ENCODE assay signal across 29 mouse cellular contexts in the genomic region with DNA sequence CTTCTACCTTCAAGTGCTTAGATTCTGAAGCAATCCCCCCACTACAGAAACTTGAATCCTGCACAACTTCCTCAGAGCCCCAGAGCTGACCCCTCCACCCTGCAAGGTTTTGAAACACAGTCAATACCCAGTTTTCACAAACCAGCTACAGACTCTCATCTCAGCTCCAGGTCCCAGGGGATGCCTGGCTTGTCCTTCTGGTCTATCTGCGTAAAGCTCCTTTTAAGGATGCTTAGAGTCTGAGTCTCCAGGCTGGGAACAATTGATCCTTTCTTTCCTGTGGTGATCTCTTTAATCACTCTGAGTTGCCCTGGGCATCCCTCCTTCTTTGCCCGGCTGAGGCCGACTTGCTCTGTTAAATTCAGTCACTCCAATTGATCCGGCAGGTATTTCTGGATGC.
DNase-seq lines count a peak whose midpoint lies in the region; ATAC-seq and TF ChIP-seq lines count a peak whose summit lies in the region.
"Had no signal": no experiment of that assay in that cellular context is flagged by ENCODE, and none has a peak within 500 bp of the region (broad histone marks: within the 10 kb centered on the region; RNA-seq: fewer than 3 reads in every experiment).

No protein-coding gene starts in this region.

- TF ChIP-seq POLR2A in brain, embryonic 14.5 days (IDR thresholded peaks at IDR 0.05; ENCODE audit: borderline replicate concordance, extremely low read depth, insufficient read depth, insufficient read length, poor library complexity, severe bottlenecking): no peak

- H3K27ac ChIP-seq in embryonic facial prominence, embryonic 10.5 days (replicated peaks): peak overlapping the region; percentile 26; the same call in 1 of the 2 replicates
- H3K27ac ChIP-seq: embryonic facial prominence, embryonic 12.5 days; gastrocnemius, adult 2 months; heart, embryonic 13.5 days; hindbrain, embryonic 10.5 days; intestine, embryonic 15.5 days; liver, embryonic 14.5 days; midbrain, embryonic 12.5 days; stomach, postnatal 0 days had no signal

- no peak for ATAC-seq in megakaryocyte progenitor cell, adult 5-6 weeks (replicated peaks; ENCODE audit: poor library complexity)
- ATAC-seq: activated CD4-positive, CD25-positive, alpha-beta regulatory T cell, adult 4 months; forebrain, embryonic 16.5 days; hindbrain, embryonic 16.5 days; intestine, embryonic 15.5 days had no signal

- WGBS in embryonic facial prominence, embryonic 10.5 days: 8% methylated on average over 4 of the region's 4 CpGs

- no peaks in the 10 kb centered on the region for H3K36me3 ChIP-seq in embryonic facial prominence, embryonic 10.5 days (replicated peaks)
- H3K36me3 ChIP-seq: embryonic facial prominence, embryonic 12.5 days; heart, embryonic 13.5 days; hindbrain, embryonic 10.5 days; intestine, embryonic 15.5 days; midbrain, embryonic 12.5 days had no signal

- intact Hi-C loops in left cerebral cortex, postnatal 4 days (cut with DNase I): no loop called here

- H3K27me3 ChIP-seq in embryonic facial prominence, embryonic 10.5 days (replicated peaks; ENCODE audit: low read depth, poor library complexity, severe bottlenecking): peaks cover 42% of the 10 kb centered on the region
- H3K27me3 ChIP-seq: intestine, embryonic 15.5 days had no signal

- no peak for TF ChIP-seq CTCF in brain, embryonic 14.5 days (IDR thresholded peaks at IDR 0.05; ENCODE audit: borderline replicate concordance, extremely low read depth, insufficient read depth, insufficient read length)

- no peaks in the 10 kb centered on the region for H3K9me3 ChIP-seq in embryonic facial prominence, embryonic 10.5 days
- H3K9me3 ChIP-seq: embryonic facial prominence, embryonic 12.5 days; heart, embryonic 13.5 days; hindbrain, embryonic 10.5 days; intestine, embryonic 15.5 days; midbrain, embryonic 12.5 days had no signal

- no peak overlapping the region for H3K4me3 ChIP-seq in embryonic facial prominence, embryonic 10.5 days
- H3K4me3 ChIP-seq: embryonic facial prominence, embryonic 12.5 days; erythroblast, embryonic 14.5 days; gastrocnemius, adult 2 months; heart, embryonic 13.5 days; hindbrain, embryonic 10.5 days; intestine, embryonic 15.5 days; midbrain, embryonic 12.5 days had no signal

- peaks cover 53% of the 10 kb centered on the region for H3K4me1 ChIP-seq in embryonic facial prominence, embryonic 10.5 days
- H3K4me1 ChIP-seq: intestine, embryonic 15.5 days had no signal

- peak; percentile 14 for DNase-seq in left cerebral cortex, postnatal 4 days
- DNase-seq in left cerebral cortex, adult 8-10 months (ENCODE audit: low spot score in 2 of 2): no peak
- DNase-seq in brain, embryonic 14.5 days (ENCODE audit: low read depth): peak; percentile 43
- peak; percentile 55 for DNase-seq in embryonic facial prominence, embryonic 10.5 days (ENCODE audit: low spot score)
- no peak for DNase-seq in urinary bladder, adult 2 months (ENCODE audit: low spot score)
- DNase-seq in adrenal gland, adult 8-10 months: no peak
- DNase-seq: adrenal gland, adult 2 months; cerebellum, adult 9-10 months; gastrocnemius, adult 2 months; kidney, adult 2 months; kidney, postnatal 36 days; liver; lung, embryonic 14.5 days; lung, postnatal 14 days; right cerebral cortex, postnatal 4 days; thymus, adult 18-20 months; thymus, postnatal 25 days had no signal

Comparison
In these comparisons a context has a peak if more than half of its experiments do, and no peak if none do; other contexts are left out.
1. DNase-seq: peak in left cerebral cortex, postnatal 4 days (single experiment), brain, embryonic 14.5 days (single experiment) and embryonic facial prominence, embryonic 10.5 days (single experiment); none in left cerebral cortex, adult 8-10 months (0 of 2), urinary bladder, adult 2 months (single experiment) and adrenal gland, adult 8-10 months (single experiment).